Mouse (Mus musculus) MEL (cell line): ENCODE measurements around the gene Myh9. TPM values are rescaled to one million over a fixed set of nuclear protein-coding genes. Genes with fewer than 3 reads are reported as not detected.

Experiments
- DNase-seq: peaks from one replicate; pipeline ENCODE4 v3.0.0; 2011; ENCODE audit warnings: low read depth, low spot score
- H3K27ac ChIP-seq: 2 replicates; pipeline ENCODE4 v1.5.1; 2012; ENCODE audit warnings: low read depth, mild to moderate bottlenecking, control low read depth, low read length, moderate library complexity; ENCODE audit not compliant: control insufficient read depth
- H3K27me3 ChIP-seq, 2 experiments: fragments of 150-350 bp in 1 of 2; sonication (generic) in 1 of 2; 2 replicates each; pipeline ENCODE4 v1.6.1; 2012; ENCODE audit warnings: low read length in 2 of 2, mild to moderate bottlenecking in 2 of 2, improper control_type of control experiment in 1 of 2, moderate library complexity in 1 of 2; ENCODE audit not compliant: insufficient read depth in 2 of 2, control insufficient read depth in 1 of 2
- H3K36me3 ChIP-seq, 2 experiments: 2 replicates each; pipeline ENCODE4 v1.6.1; 2012 to 2014; ENCODE audit warnings: low read length in 2 of 2, improper control_type of control experiment in 1 of 2, inconsistent platforms in 1 of 2, mild to moderate bottlenecking in 1 of 2; ENCODE audit not compliant: insufficient read depth in 2 of 2, control insufficient read depth in 1 of 2
- H3K4me1 ChIP-seq, 2 experiments: fragments of 150-350 bp in 1 of 2; sonication (generic) in 1 of 2; 2 replicates each; pipeline ENCODE4 v1.6.1; 2012; ENCODE audit warnings: low read length in 2 of 2, improper control_type of control experiment in 1 of 2, mild to moderate bottlenecking in 1 of 2; ENCODE audit not compliant: insufficient read depth in 2 of 2, control insufficient read depth in 1 of 2
- H3K4me3 ChIP-seq, 2 experiments: fragments of 150-350 bp in 1 of 2; sonication (generic) in 1 of 2; 2 replicates each; pipeline ENCODE4 v1.5.1; 2012; ENCODE audit warnings: low read depth in 2 of 2, low read length in 2 of 2, mild to moderate bottlenecking in 2 of 2, moderate library complexity in 2 of 2, control low read depth in 1 of 2, improper control_type of control experiment in 1 of 2; ENCODE audit not compliant: control insufficient read depth in 1 of 2, insufficient read depth in 1 of 2
- H3K79me2 ChIP-seq: 2 replicates; pipeline ENCODE4 v1.6.1; 2012; ENCODE audit warnings: mild to moderate bottlenecking, low read length, moderate library complexity; ENCODE audit not compliant: control insufficient read depth, poor library complexity, insufficient read depth
- H3K9ac ChIP-seq: 2 replicates; pipeline ENCODE4 v1.6.1; 2012; ENCODE audit warnings: low read depth, mild to moderate bottlenecking, control low read depth, low read length, moderate library complexity; ENCODE audit not compliant: control insufficient read depth, poor library complexity, severe bottlenecking
- H3K9me3 ChIP-seq: fragments of 150-350 bp; sonication (generic); replicated peaks from 2 replicates; pipeline ENCODE4 v1.6.1; 2012; ENCODE audit warnings: mild to moderate bottlenecking, low read length, improper control_type of control experiment, moderate library complexity; ENCODE audit not compliant: insufficient read depth
- BHLHE40 ChIP-seq: IDR thresholded peaks from 2 replicates; pipeline ENCODE4 v1.6.1; 2012; ENCODE audit warnings: low read depth, mild to moderate bottlenecking, inconsistent platforms, low read length, improper control_type of control experiment, borderline replicate concordance
- CHD2 ChIP-seq: IDR thresholded peaks from 2 replicates; pipeline ENCODE4 v1.6.1; 2011; ENCODE audit warnings: low read length, improper control_type of control experiment
- ETS1 ChIP-seq: IDR thresholded peaks from 2 replicates; pipeline ENCODE4 v1.6.1; 2012; ENCODE audit warnings: low read depth, mild to moderate bottlenecking, inconsistent platforms, low read length, improper control_type of control experiment, moderate library complexity
- GABPA ChIP-seq: IDR thresholded peaks from 2 replicates; pipeline ENCODE4 v1.6.1; 2012; ENCODE audit warnings: low read depth, mild to moderate bottlenecking, inconsistent platforms, low read length, improper control_type of control experiment, moderate library complexity
- GATA1 ChIP-seq: IDR thresholded peaks from 2 replicates; pipeline ENCODE4 v1.6.1; 2011; ENCODE audit warnings: low read depth, low read length, improper control_type of control experiment
- HCFC1 ChIP-seq: IDR thresholded peaks from 2 replicates; pipeline ENCODE4 v1.6.1; 2012; ENCODE audit warnings: low read depth, mild to moderate bottlenecking, inconsistent platforms, low read length, improper control_type of control experiment, moderate library complexity
- MAX ChIP-seq: IDR thresholded peaks from 2 replicates; pipeline ENCODE4 v1.6.1; 2011; ENCODE audit warnings: low read length, improper control_type of control experiment
- MYC ChIP-seq: IDR thresholded peaks from 2 replicates; pipeline ENCODE4 v1.6.1; 2011; ENCODE audit warnings: low read depth, mild to moderate bottlenecking, low read length, improper control_type of control experiment, moderate library complexity
- NELFE ChIP-seq: IDR thresholded peaks from 2 replicates; pipeline ENCODE4 v1.6.1; 2011; ENCODE audit warnings: low read depth, low read length, improper control_type of control experiment
- POLR2AphosphoS5 ChIP-seq: IDR thresholded peaks from 2 replicates; pipeline ENCODE4 v1.6.1; 2012; ENCODE audit warnings: low read depth, borderline replicate concordance, mild to moderate bottlenecking, inconsistent platforms, low read length, moderate library complexity, mixed read lengths
- RAD21 ChIP-seq: IDR thresholded peaks from 2 replicates; pipeline ENCODE4 v1.6.1; 2011; ENCODE audit warnings: mild to moderate bottlenecking, low read depth, low read length, improper control_type of control experiment
- RCOR1 ChIP-seq: IDR thresholded peaks from 2 replicates; pipeline ENCODE4 v1.6.1; 2012; ENCODE audit warnings: low read depth, mild to moderate bottlenecking, inconsistent platforms, low read length, improper control_type of control experiment
- TAL1 ChIP-seq: IDR thresholded peaks from 2 replicates; pipeline ENCODE4 v1.6.1; 2012; ENCODE audit warnings: mild to moderate bottlenecking, inconsistent platforms, low read length, moderate library complexity, mixed read lengths
- USF2 ChIP-seq, 2 experiments: IDR thresholded peaks; 2 replicates each; pipeline ENCODE4 v1.6.1; 2011 to 2012; ENCODE audit warnings: improper control_type of control experiment in 2 of 2, low read length in 2 of 2, borderline replicate concordance in 1 of 2, inconsistent platforms in 1 of 2, low read depth in 1 of 2, mild to moderate bottlenecking in 1 of 2; ENCODE audit not compliant: insufficient read depth in 1 of 2
- ZKSCAN1 ChIP-seq: IDR thresholded peaks from 2 replicates; pipeline ENCODE4 v1.6.1; 2012; ENCODE audit warnings: low read depth, mild to moderate bottlenecking, inconsistent platforms, low read length, improper control_type of control experiment, moderate library complexity
- polyA plus RNA-seq, 2 experiments: library from polyadenylated mRNA; stranded (reverse) in 1 of 2; unstranded in 1 of 2; fragments of >175 nt in 1 of 2; fragments of >200 nt in 1 of 2; gene quantifications; 2 replicates each; pipeline versions ENCODE4 v1.2.1 to v1.2.4; 2012; ENCODE audit warnings: low replicate concordance in 2 of 2, low read depth in 1 of 2; ENCODE audit not compliant: insufficient read length in 2 of 2, insufficient read depth in 1 of 2, missing spikeins in 1 of 2
- total RNA-seq: library from RNA; depleted of rRNA; stranded (reverse); fragments of 300-350 nt; gene quantifications from 2 replicates; pipeline ENCODE4 v1.2.3, GENCODE M21; 2012

Myh9 gene
- total and polyA plus RNA-seq, 3 experiments = 59.3 to 176 (median 158) TPM

DNA sequence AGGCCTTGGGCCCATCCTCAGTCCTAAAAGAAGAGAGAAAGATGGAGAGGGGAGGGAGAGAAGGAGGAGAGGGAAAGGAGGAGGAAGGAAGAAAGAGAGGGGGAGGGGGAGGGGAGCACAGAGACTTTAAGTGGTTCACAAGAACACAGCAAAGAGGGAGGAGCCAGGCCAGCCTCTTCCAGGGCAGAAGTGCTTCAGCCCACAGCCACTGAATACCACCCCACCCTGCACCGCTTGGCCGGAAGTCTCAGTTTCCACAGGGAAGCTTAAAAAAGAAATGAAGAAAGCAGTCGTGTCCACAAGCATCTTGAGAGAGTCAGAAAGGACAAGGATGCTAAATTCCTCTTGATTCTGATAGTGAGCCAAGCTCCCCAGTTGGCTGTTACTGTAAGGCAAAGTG lies 9.2 kb upstream of the Myh9 start:
- TF ChIP-seq POLR2AphosphoS5 = no peak
- no peak for TF ChIP-seq TAL1
- no peak for TF ChIP-seq ETS1
- TF ChIP-seq USF2 (IDR thresholded peaks at IDR 0.05; ENCODE audit: borderline replicate concordance in 1 of 2, insufficient read depth in 1 of 2, low read depth in 1 of 2, low read length in 2 of 2) = no peak
- no peak for TF ChIP-seq HCFC1
- TF ChIP-seq MYC = no peak
- TF ChIP-seq CHD2 = no peak
- no peak for TF ChIP-seq NELFE
- DNase-seq = no peak
- no peak overlapping the region for H3K9ac ChIP-seq
- H3K27ac ChIP-seq = no peak overlapping the region
- no peaks in the 10 kb centered on the region for H3K9me3 ChIP-seq
- H3K79me2 ChIP-seq = no peaks in the 10 kb centered on the region
- H3K36me3 ChIP-seq = no peaks in the 10 kb centered on the region
- H3K27me3 ChIP-seq = no peaks in the 10 kb centered on the region
- H3K4me1 ChIP-seq = peaks cover 0 to 3% of the 10 kb centered on the region in 2 experiments; a peak in 1 of 4 replicates
- no peak overlapping the region for H3K4me3 ChIP-seq

DNA sequence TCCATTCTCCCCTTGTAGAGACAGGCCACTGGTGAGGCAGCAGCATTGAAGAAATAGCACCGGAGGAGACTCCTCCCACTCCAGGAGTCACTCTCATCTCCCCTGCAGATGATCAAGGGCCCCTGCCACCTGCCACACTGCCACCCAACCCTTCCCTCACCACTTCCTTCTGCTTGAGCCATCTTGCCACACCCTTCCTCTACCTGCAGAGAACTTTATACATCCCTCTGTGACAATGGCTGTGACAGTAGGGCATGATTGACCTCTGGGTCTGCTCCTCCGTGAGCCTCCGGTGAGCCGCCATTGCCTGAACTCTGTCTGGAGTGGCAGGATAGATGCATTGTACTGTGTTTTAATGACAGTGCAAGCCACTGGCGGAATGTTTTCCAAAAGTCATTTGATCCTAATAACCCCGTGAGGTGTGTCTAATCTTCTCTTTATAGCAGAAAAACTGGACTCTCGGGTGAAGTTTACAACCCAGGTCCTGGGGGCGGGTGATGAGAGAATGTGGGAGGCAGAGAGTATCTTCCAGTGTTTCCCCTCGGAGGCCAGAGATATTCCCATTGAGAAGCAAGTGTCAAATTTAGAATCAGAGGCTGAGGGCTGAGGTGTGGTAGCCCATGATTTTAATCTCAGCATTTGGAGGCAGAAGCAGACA lies 7.7 kb upstream of the Myh9 start:
- peaks cover 0 to 6% of the 10 kb centered on the region in 2 experiments; a peak in 1 of 4 replicates for H3K4me1 ChIP-seq
- no peak overlapping the region for H3K9ac ChIP-seq
- no peak overlapping the region for H3K27ac ChIP-seq
- H3K4me3 ChIP-seq = no peak overlapping the region
- H3K79me2 ChIP-seq = no peaks in the 10 kb centered on the region; the same call in 1 of the 2 replicates
- no peaks in the 10 kb centered on the region for H3K36me3 ChIP-seq
- H3K27me3 ChIP-seq = no peaks in the 10 kb centered on the region
- DNase-seq = no peak
- H3K9me3 ChIP-seq = no peaks in the 10 kb centered on the region
- TF ChIP-seq BHLHE40 = no peak
- no peak for TF ChIP-seq RAD21
- no peak for TF ChIP-seq ZKSCAN1
- TF ChIP-seq RCOR1 = no peak
- TF ChIP-seq MAX = no peak
- no peak for TF ChIP-seq GATA1
- TF ChIP-seq GABPA = no peak
